Mouse (Mus musculus): ENCODE results near the gene Rpl13a. TPM values are rescaled to one million over a fixed set of nuclear protein-coding genes. Genes with fewer than 3 reads are reported as not detected.

Gene Rpl13a
- polyA plus RNA-seq, 1 experiment from 2014 or later: 606 TPM

DNA sequence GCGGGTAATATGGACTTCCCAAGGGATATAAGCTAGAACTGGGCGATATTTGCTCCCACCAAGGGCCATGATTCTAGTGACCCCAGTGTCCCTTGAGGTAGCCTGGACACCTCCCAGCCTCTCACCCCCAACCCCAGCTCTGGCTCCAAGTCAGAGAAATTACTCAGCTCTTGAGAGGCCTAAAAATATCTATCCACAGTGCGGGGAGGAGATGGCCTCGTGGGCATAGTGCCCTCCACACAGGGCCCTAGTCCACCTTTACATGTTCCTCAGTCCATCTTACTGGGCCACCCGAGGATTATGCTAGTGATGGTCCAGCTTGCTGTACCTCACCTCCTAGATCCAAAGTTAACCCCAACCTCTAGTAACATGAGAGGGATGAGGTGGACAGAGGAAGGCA lies 36.3 kb upstream of the Rpl13a start:
- no peak for ATAC-seq (replicated peaks)
- Histone ChIP-seq H3K27me3 (replicated peaks) (peaks cover 68% of the 10 kb centered on the region), H3K9me3 (no peaks in the 10 kb centered on the region), H3K9ac (no peak overlapping the region), H3K36me3 (replicated peaks) (no peaks in the 10 kb centered on the region; the same call in 1 of the 2 replicates), H3K4me3 (no peak overlapping the region), H3K27ac (no peak overlapping the region), H3K4me2 (no peak overlapping the region), H3K4me1 (peaks cover 31% of the 10 kb centered on the region)
- WGBS: 65% methylated on average over 5 of the region's 5 CpGs

DNA sequence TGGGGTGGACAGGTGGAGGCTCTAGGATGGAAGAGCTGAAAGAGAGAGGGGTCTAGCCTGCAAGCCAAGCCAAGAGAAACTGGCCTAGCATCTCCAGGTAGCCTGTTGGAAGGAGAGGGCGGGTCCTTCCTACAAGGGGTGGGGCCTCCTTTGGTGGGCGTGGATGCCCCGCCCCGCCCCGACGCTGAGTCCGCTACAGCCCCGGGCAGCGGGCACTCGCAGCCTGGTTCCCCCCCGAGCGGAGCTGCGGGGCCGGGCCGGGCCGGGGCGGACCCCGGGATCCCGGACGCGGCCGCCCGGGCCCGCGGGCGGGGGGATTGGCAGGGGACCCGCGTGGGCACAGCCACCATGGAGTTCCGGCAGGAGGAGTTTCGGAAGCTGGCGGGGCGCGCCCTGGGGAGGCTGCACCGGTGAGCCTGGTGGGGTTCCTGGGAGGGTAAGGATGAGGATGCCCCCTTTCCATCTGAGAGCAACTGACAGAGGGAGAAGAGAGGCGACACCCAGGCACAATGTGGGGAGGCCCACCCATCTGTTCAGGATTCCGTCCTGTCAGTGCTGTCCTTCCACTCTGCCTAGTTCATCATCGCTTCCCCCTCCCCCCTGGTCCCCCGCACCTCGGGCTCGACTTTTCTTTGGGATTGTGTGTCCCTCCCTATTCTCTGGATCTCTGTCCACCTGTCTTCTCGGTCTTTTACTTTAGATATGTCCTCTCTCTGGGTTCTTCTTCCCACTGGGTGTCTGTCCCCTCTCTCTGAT lies 35.4 kb upstream of the Rpl13a start, which contains the start of gene Slc17a7:
TSS of gene Slc17a7 (plus strand) at position 215 of the 756 bp plus-strand sequence.
- under 1% methylated on average over 37 of the region's 41 CpGs for WGBS
- H3K27ac ChIP-seq: no peak within 1 kb of the TSS
- no peaks in the 10 kb centered on the region for H3K9me3 ChIP-seq
- no peak for ATAC-seq (replicated peaks)
- H3K4me2 ChIP-seq: peak within 1 kb of the TSS; percentile 54
- peaks cover 59% of the 10 kb centered on the region for H3K27me3 ChIP-seq (replicated peaks)
- H3K4me1 ChIP-seq: peaks cover 30% of the 10 kb centered on the region
- H3K4me3 ChIP-seq: peak within 1 kb of the TSS; percentile 33
- peaks cover 7% of the 10 kb centered on the region; the same call in 1 of the 2 replicates for H3K36me3 ChIP-seq (replicated peaks)
- peak within 1 kb of the TSS; percentile 31 for H3K9ac ChIP-seq

DNA sequence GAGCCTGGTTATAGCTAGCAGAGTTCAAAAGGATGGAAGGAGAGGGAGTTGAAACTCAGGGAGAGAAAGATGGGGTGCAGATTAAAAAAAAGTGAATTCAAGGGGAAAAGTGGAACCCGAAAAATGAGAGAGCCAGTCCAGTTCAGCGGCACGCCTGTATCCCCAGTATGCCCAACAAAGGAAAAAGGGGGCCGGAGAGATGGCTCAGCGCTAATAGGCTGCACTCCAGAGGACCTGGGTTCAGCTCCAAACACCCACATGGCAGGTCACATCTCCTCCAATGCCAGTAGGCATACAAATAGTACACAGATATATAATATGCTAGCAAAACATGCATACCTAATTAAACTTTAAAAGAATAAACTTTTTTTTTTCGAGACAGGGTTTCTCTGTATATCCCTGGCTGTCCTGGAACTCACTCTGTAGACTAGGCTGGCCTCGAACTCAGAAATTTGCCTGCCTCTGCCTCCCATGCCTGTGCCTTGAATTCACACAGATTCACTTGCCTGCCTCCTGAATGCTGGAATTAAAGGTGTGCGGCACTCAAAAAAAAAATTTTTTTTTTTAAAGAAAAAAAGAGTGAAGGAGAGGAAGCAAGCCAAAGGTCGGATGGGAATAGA lies 34.5 kb upstream of the Rpl13a start:
- H3K4me2 ChIP-seq: no peak overlapping the region
- H3K27ac ChIP-seq: no peak overlapping the region
- peaks cover 51% of the 10 kb centered on the region for H3K27me3 ChIP-seq (replicated peaks)
- H3K36me3 ChIP-seq (replicated peaks): peaks cover 7% of the 10 kb centered on the region; the same call in 1 of the 2 replicates
- H3K9me3 ChIP-seq: no peaks in the 10 kb centered on the region
- 67% methylated on average over 9 of the region's 9 CpGs for WGBS
- no peak for ATAC-seq (replicated peaks)
- no peak overlapping the region for H3K4me3 ChIP-seq
- H3K4me1 ChIP-seq: peaks cover 22% of the 10 kb centered on the region
- no peak overlapping the region for H3K9ac ChIP-seq

DNA sequence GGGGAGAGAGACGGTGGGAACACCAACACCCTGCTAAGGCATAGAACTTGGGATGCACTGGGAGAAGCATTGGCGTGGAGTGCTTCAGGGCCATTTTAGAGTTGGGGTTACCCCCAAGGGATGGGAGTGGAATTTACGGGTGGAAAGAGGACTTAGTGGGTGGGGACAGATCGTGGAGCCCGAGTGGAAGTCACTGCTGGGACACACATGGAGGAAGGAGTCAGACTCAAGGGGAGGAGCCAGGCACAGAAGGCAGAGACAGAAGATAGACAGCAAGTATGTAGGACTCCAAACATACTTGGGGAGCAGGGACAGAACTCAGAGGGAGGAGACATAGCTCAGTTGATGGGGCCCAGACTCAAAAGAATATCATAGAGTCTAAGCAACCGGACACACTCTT lies 34.0 kb upstream of the Rpl13a start:
- 26% methylated on average over 6 of the region's 6 CpGs for WGBS
- Histone ChIP-seq H3K27ac (no peak overlapping the region), H3K4me3 (peak overlapping the region; percentile 41), H3K4me1 (peaks cover 16% of the 10 kb centered on the region), H3K9me3 (no peaks in the 10 kb centered on the region), H3K27me3 (replicated peaks) (peaks cover 45% of the 10 kb centered on the region), H3K9ac (peak overlapping the region; percentile 33; the same call in 1 of the 2 replicates), H3K4me2 (peak overlapping the region; percentile 78), H3K36me3 (replicated peaks) (peaks cover 7% of the 10 kb centered on the region; the same call in 1 of the 2 replicates)
- ATAC-seq (replicated peaks): no peak

DNA sequence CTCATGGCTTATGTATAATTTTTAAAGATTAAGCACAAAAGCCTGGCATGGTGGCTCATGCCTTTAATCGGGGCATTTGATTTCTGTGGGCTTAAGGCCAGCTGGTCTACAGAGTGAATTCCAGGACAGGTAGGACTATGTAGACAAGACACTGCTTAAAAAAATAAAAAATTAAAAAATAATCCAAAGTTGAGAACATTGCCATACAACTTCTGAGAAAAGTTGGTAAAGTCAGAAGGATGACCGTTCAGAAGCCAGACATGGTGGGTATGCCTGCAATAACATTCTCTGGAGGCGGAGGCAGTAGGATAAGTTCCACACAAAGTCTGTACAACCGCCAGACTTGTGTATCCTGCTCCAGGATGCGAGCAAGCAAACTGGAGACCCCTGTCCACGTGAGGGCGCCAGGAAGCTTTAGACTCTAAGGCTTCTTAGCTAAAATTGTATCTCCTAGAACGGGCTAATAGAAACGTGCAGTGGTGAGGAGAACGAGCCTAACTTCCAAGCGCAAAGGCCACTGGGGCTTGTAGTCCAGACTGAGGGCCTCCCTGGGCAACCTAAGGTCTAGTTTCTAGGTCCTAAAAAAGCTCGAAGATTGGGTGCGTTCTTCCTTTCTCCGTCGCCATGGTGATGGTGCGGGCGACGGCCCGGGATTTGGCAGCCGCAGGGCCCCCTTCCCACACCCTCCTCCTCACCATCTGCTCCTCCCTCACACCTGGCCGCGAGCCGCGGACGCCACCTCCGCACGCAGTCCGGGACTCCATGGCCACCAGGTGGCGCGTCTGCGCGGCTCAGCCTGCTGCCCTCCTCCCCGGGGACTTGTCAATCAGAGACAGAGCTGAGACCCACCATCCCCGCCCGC lies 33.3 kb upstream of the Rpl13a start:
- Histone ChIP-seq H3K4me2 (peak overlapping the region; percentile 78), H3K27ac (peak overlapping the region; percentile 72), H3K36me3 (replicated peaks) (peaks cover 7% of the 10 kb centered on the region; the same call in 1 of the 2 replicates), H3K9me3 (no peaks in the 10 kb centered on the region), H3K27me3 (replicated peaks) (peaks cover 39% of the 10 kb centered on the region), H3K4me1 (peaks cover 16% of the 10 kb centered on the region), H3K9ac (peak overlapping the region; percentile 33; the same call in 1 of the 2 replicates), H3K4me3 (peak overlapping the region; percentile 41)
- peak; percentile 92 for ATAC-seq (replicated peaks)
- WGBS: 4% methylated on average over 35 of the region's 35 CpGs

DNA sequence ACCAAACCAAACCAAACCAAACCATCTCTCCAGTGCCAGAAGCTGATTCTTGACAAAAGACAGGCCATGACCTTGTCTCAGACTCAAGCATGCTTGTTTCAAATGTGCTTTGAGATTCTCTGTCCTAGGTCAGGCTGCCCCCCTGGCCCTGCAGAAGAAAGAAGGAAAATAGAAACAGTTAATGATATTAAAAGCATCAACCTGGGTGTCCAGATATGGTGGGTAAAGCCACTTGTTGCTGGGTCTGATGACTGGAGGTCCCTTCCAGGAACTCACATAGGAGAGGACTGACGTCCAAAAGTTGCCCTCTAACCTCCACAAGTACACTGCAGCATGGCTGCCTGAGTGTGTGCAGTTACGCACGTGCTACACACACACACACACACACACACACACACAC lies 32.3 kb upstream of the Rpl13a start:
- Histone ChIP-seq H3K36me3 (replicated peaks) (peaks cover 7% of the 10 kb centered on the region; the same call in 1 of the 2 replicates), H3K27me3 (replicated peaks) (peaks cover 30% of the 10 kb centered on the region), H3K4me2 (no peak overlapping the region), H3K4me1 (peaks cover 17% of the 10 kb centered on the region), H3K9me3 (no peaks in the 10 kb centered on the region), H3K27ac (no peak overlapping the region), H3K4me3 (no peak overlapping the region), H3K9ac (no peak overlapping the region)
- 89% methylated on average over 3 of the region's 3 CpGs for WGBS
- no peak for ATAC-seq (replicated peaks)

DNA sequence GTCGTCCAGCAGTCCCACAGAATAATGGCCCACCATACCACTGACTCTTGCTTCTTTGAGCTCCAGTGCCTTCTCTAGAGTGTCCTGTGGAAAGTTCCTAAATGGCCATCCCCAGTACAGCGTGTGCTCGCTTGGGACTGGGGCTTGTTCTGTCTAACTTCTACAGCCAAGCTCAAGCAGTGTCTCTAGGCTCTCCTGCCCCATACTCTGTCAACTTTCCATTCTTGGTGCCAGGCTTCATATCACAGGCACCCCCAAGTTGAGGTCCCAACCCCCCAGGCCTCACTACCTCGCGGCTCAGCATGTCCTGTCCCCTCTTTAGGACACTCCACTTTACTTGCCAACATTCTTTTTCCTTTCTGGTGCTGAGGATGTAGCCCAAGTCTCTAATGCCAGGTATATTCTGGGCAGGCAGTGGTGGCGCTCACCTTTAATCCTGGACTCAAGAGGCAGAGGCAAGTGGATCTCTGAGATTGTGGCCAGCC lies 31.8 kb upstream of the Rpl13a start:
- H3K4me1 ChIP-seq: peaks cover 22% of the 10 kb centered on the region
- H3K9me3 ChIP-seq: no peaks in the 10 kb centered on the region
- peaks cover 25% of the 10 kb centered on the region for H3K27me3 ChIP-seq (replicated peaks)
- no peak overlapping the region for H3K4me2 ChIP-seq
- peaks cover 7% of the 10 kb centered on the region; the same call in 1 of the 2 replicates for H3K36me3 ChIP-seq (replicated peaks)
- H3K4me3 ChIP-seq: no peak overlapping the region
- ATAC-seq (replicated peaks): no peak
- 93% methylated on average over 6 of the region's 6 CpGs for WGBS
- no peak overlapping the region for H3K9ac ChIP-seq
- no peak overlapping the region for H3K27ac ChIP-seq

DNA sequence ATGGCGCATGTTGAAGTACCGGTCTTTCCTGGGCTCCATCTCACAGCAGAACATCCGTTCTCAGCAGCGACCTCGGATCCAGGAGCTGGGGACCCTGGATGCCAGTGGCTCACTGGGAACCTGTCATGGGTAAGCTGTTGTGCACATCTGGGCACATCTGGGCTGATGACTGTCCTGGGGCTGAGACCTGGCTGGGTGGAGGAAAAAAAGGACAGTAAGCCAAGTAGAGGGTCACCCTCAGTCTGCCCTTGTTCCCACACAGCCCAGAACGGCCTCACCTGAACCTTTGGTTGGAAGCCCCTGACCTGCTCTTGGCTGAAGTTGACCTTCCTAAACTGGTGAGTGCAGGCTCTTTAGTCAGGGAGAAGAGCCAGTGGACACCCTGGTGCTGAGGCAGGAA lies 30.4 kb upstream of the Rpl13a start:
- no peak overlapping the region for H3K9ac ChIP-seq
- no peaks in the 10 kb centered on the region for H3K9me3 ChIP-seq
- H3K27me3 ChIP-seq (replicated peaks): peaks cover 13% of the 10 kb centered on the region
- H3K4me3 ChIP-seq: no peak overlapping the region
- H3K36me3 ChIP-seq (replicated peaks): peaks cover 7% of the 10 kb centered on the region; the same call in 1 of the 2 replicates
- H3K4me1 ChIP-seq: peaks cover 26% of the 10 kb centered on the region
- no peak overlapping the region for H3K27ac ChIP-seq
- ATAC-seq (replicated peaks): no peak
- 97% methylated on average over 6 of the region's 6 CpGs for WGBS
- no peak overlapping the region for H3K4me2 ChIP-seq

DNA sequence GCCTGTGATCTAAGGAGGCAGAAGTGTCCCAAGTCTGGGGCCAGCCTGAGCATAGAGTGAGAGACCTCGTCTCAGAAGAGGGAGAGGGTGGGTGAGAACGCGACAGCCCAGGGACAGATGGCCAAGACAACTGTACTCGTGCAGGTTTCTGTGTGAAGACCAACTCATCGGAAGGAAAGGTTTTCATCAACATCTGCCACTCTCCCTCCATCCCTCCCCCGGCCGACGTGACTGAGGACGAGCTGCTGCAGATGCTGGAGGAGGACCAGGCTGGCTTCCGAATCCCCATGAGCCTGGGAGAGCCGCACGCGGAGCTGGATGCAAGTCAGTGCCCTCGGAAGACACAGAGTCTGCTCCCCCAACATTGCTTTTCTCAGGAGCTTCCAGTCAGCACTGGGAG lies 28.9 kb upstream of the Rpl13a start:
- Histone ChIP-seq H3K36me3 (replicated peaks) (peaks cover 7% of the 10 kb centered on the region; the same call in 1 of the 2 replicates), H3K27ac (no peak overlapping the region), H3K9ac (no peak overlapping the region), H3K9me3 (no peaks in the 10 kb centered on the region), H3K4me1 (peaks cover 24% of the 10 kb centered on the region), H3K4me3 (no peak overlapping the region), H3K27me3 (replicated peaks) (no peaks in the 10 kb centered on the region), H3K4me2 (no peak overlapping the region)
- 85% methylated on average over 14 of the region's 14 CpGs for WGBS
- no peak for ATAC-seq (replicated peaks)

DNA sequence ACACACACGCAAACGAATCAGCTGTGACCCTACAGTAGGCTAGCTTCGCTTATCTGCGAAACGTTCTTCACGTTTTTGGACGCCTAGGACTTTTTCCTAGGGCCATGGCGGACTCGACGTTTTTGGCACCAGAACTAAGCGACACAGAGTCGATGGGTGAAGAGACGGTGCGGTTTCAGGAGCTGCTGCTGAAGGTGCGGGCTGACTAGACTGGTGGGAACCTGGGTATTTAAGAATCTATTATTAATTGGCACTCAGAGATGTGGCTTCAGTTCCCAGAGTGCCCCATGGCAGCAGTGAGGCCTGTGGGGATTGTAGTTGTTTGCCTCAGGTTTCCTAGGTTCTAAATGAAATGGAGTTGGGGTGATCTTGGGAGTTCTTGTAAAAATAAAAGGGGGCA lies 27.6 kb upstream of the Rpl13a start:
- WGBS: 95% methylated on average over 15 of the region's 15 CpGs
- ATAC-seq (replicated peaks): no peak
- Histone ChIP-seq H3K27me3 (replicated peaks) (no peaks in the 10 kb centered on the region), H3K4me2 (no peak overlapping the region), H3K4me1 (peaks cover 18% of the 10 kb centered on the region), H3K27ac (no peak overlapping the region), H3K9me3 (no peaks in the 10 kb centered on the region), H3K4me3 (no peak overlapping the region), H3K9ac (no peak overlapping the region), H3K36me3 (replicated peaks) (peaks cover 7% of the 10 kb centered on the region; the same call in 1 of the 2 replicates)

DNA sequence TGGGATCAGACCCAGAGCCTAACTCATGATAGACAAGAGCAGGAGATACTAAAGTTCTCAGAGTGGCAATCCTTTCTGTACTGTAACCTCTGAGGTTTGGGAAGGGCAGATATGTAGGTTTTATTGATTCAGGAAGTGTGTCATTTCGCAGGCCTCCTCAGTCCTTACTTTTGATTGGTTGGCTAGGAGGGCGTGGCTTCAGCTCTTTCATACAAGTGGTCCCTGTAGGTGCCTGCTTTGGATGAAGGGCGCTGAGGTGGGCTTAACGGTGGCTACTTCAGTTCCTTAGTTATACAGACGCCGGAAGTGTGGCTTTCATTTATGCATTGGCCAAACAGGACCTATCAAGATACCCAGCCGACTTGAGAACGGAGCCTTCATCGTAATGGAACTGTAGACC lies 27.0 kb upstream of the Rpl13a start:
- H3K36me3 ChIP-seq (replicated peaks): peaks cover 7% of the 10 kb centered on the region; the same call in 1 of the 2 replicates
- 87% methylated on average over 9 of the region's 9 CpGs for WGBS

More for the DNA sequence above, 27.0 kb upstream of the Rpl13a start:
- Histone ChIP-seq H3K27ac (0 out of 2 replicates have a peak overlapping the region, but pooled peaks have one; percentile 96), H3K9me3 (no peaks in the 10 kb centered on the region), H3K4me3 (peak overlapping the region; percentile 66; the same call in 1 of the 2 replicates), H3K9ac (no peak overlapping the region), H3K27me3 (replicated peaks) (no peaks in the 10 kb centered on the region), H3K4me1 (peaks cover 18% of the 10 kb centered on the region), H3K4me2 (peak overlapping the region; percentile 69)
- ATAC-seq (replicated peaks): no peak

Data from midbrain, embryonic 15.5 days (tissue).